Mouse (Mus musculus) gastrocnemius, postnatal 14 days (tissue): ENCODE results near the gene Calm3. TPM values are rescaled to one million over a fixed set of nuclear protein-coding genes. Genes with fewer than 3 reads are reported as not detected.

Experiments used
- DNase-seq: peaks from one replicate; pipeline ENCODE4 v3.0.0; 2021; ENCODE audit warnings: mixed read lengths
- intact Hi-C: fragments of 180-260 bp; cut with DNase I; formaldehyde crosslinking; loops from one replicate; pipeline ENCODE4 v1.15.1; 2025; ENCODE audit warnings: low total_unique reads
- total RNA-seq, 2 experiments: library from RNA; stranded (reverse); gene quantifications; 2 replicates each; pipeline ENCODE4 v1.2.3; 2021

Gene Calm3
- total RNA-seq, 2 experiments from 2014 or later: 247 to 276 TPM

GRCm38 (mm10) chr7:16944061-16944807 is 20.3 kb upstream of the Calm3 start, which contains the start of gene Pnmal2:
Gene Pnmal2, plus strand, starts transcription at chr7:16944682.
- peak; percentile 86 for DNase-seq
- intact Hi-C loops: no loop called here

- DNase-seq: no peak
- intact Hi-C loops: no loop called here
Observed at GRCm38 (mm10) chr7:16942861-16943260, 18.9 kb upstream of the Calm3 start.

DNA sequence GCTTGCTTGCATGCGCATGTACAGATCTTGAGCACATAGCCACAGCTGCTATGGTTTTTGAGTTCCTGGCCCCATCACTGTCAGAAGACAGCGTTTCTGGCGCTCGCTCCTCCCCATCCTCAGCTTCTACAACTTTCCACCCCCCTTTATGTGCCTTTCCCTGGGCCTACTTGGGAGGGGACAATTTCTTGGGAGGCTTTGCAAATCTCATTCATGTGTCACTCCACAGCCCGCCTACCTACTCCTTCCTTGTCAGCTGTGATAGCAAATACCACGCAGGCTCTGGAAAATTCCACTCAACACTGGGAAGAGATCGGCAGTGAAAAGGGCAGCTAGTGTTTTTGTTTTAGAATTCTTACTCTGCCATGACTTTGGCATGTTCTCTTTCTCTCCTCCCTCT is 16.4 kb upstream of the Calm3 start:
- intact Hi-C loops: no loop called here
- DNase-seq: no peak

- no peak for DNase-seq
- intact Hi-C loops: no loop called here
Observed at GRCm38 (mm10) chr7:16938117-16938791, 14.3 kb upstream of the Calm3 start.

DNA sequence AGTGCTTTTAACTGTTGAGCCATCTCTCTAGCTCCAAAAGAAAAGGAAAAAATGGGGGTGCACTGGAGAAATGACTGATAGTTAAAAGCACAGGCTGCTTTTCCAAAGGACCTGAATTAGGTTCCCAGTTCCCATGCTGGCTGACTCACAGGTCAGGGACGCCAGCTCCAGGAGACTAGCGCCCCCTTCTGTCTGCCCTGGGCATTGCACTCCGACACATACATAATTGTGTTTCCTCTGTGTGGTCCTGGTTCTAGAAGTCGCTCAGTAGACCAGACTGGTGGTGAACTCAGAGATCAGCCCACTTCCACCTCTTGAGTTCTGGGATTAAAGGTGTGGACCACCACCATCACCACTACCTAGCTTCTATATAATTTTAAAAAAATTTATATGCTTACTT is 13.4 kb upstream of the Calm3 start:
- intact Hi-C loops: no loop called here
- no peak for DNase-seq

DNA sequence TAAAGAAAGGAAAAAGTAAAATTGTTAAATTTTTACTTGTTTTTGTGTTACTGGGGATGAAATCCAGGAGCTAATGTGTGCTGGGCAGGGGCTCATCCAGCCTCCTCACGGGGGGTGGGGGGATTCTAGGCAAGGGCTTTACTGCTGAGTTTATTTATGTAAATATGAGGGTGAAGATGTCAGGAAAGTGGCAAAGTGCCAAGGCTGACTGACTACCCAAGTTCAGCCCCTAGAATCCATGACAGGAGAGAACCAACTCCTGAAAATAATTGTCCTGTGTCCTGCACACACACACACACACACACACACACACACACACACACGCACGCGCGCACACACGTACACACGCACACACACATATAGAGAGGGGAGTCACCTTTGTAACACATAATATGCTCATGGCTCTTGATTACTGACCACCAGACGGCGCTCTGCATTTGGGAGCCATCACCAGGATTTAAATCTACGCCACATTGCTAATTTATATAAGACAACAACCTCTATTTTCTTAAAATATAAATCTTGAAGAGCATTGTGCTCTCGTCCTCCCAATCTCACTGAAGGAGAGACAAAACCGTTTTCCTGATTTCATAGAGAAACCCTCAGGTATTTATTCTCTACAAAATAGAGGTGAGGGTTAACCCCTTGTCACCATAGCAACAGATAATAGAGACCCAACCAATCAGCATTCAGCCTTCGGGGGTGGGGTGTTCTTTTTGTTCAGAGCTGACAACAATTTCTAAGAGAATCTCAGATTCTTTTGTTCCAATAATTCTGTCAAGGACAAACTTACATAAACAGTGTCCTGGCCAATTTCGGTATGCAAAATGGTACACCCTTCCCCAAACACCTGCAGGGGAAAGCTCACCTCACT is 9.0 kb upstream of the Calm3 start:
- no peak for DNase-seq
- intact Hi-C loops: loop anchor here (2.0 to 5.0 kb wide), 2 partner anchors 119 to 132 kb away; no protein-coding TSS in a partner anchor

DNA sequence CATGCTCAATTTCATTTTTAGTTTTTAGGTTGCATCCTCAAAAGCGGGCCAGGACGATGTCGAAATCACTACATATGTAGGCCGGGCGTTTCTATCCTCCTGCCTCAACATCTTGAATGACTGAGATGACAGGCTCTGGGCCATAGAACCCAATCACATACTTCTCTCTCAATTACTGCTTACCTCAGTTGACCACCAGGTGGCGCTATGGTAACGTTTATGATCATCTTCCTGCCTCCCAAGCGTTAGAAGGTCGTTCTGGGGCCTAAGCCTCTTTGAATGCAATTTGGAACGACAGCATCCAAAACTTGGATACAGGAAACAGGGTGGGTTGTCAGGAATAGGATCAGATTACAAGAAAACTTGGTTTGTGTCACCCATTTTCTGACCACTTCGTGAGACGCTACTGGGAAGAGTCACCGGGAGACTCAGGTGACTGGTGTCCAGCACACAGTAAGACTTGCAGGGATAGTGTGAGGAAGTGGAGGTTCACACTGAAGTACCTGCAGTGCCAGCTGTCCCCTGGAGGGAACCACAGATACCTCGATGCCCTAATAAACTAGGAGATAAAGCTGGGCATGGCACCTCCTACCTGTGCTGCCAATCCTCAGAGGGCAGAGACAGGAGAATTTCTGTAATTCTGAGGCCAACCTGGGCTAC is 8.2 kb upstream of the Calm3 start:
- peak; percentile 78 for DNase-seq
- intact Hi-C loops: loop anchor here (2.0 to 5.0 kb wide), 3 partner anchors 69 to 133 kb away; no protein-coding TSS in a partner anchor

GRCm38 (mm10) chr7:16930850-16931249 is 6.9 kb upstream of the Calm3 start:
- intact Hi-C loops: loop anchor here (2.0 to 5.0 kb wide), 2 partner anchors 70 to 121 kb away; no protein-coding TSS in a partner anchor
- DNase-seq: no peak

DNA sequence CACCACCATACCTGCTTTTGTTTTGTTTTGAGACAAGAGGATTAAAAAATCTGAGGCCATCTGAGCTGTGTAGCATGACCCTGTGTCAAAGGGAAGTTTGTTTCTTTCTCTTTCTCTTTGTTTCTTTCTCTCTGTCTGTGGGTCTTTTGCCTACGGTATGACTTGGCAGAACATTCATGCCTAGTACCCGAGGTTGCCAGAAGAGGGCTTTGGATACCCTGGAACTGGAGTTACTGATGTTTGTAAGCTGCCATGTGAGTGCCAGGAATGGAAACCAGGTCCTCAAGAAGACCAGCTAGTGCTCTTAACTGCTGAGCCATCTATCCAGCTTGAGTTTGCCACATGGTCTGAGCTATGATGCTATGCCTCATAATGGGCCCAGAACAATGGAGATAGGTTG is 4.4 kb upstream of the Calm3 start:
- intact Hi-C loops: no loop called here
- DNase-seq: no peak

DNA sequence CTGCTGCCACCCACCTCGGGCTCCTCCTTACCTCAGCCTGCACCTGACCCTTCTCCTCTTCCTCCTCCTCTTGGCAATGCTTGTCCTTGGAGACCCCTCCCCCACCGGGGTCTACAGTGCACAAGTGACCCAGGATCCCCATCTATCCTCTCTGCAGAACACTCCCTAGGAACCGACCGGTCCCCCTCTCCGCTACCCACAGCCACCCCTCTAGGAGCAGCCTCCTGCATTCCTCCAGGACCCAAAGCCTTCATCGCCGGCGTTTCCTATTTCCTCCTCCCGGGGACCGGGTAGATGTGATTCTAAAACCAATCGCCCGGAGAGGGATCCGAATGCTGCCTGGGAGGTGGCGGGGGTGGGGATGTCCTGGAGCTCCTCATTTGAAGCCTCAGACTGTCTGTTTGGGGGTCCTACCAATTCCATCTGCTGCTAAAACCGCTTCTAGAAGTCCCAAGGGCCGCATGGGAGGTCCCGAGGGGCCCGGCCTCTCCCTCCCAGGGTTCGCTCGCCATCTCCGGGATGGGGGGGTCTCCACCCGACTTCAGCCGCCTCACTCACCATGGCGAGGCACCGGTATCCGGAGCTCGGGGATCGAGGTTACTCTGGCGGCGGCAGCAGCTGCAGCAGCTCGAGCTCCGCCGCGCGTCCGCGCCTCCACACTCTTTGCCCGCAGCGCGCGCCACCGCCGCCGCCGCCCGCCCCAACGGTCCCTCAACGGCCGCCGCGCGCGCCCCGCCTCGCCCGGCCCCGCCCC is 454 bp downstream of the Calm3 start:
- peak; percentile 30 for DNase-seq
- intact Hi-C loops: no loop called here

GRCm38 (mm10) chr7:16922360-16922973 is 1.4 kb downstream of the Calm3 start:
- intact Hi-C loops: no loop called here
- DNase-seq: no peak

- no peak for DNase-seq
Observed at GRCm38 (mm10) chr7:16921881-16922335, 2.0 kb downstream of the Calm3 start.

GRCm38 (mm10) chr7:16920818-16921791 is 2.8 kb downstream of the Calm3 start:
- intact Hi-C loops: no loop called here
- no peak for DNase-seq

More at GRCm38 (mm10) chr7:16921881-16922335, 2.0 kb downstream of the Calm3 start:
- intact Hi-C loops: no loop called here

DNA sequence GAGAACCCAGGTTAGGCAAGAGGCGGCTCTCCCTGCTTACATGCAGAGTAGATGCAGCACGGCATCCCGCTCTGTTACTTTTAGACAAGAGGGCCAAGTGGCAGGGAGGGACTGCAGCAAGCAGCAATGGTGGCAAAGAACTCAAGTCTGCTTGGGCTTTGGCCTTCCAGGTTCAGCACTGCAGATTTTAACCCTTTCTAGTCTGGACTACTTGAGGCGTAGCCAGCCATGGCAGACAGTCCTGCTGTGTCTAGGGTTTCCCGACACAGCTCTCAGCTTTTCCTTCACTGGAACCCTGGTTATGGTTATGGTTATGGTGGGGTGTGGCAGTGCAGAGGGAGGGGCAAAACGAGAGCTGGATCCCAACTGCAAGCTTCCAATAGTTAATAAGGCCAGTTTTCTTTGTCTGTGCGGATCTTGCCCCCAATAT is 3.7 kb downstream of the Calm3 start:
- intact Hi-C loops: no loop called here
- DNase-seq: no peak

DNA sequence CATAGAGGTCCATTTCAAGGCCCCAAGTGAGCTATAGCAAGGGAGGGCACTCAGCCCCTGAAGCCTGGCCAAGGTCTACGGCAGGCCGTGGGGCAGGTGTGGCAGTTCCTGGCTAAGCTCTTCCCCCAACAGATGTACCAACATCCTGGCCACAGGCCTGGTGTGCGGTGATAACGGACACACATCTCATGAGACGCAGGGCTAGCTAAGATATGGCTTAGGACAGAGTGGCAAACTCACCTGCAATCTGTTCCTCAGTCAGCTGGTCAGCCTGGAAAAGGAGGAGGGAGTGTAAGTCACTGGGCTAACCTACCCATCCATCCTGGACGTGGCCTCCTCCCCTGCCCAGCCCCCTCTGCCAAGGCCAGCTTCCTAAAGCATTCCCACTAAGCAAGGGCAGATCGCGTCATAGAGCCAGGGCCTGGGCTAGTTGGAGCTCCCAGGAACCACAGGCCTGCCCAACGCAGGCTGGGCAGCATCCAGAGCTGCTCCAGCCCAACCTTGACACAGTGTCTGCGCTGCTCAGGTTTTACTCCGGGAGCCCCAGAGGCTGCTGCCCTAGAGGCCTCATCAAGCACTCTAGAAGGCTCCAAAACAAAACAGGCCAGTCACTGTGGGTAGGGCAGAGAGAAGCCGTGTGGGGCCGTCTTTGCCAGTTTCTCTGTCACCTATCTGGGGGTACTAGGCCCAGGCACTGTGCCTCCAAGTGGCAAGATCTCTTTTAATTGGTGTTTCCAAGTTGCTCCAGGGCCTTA is 4.3 kb downstream of the Calm3 start:
- DNase-seq: no peak
- intact Hi-C loops: no loop called here

- intact Hi-C loops: no loop called here
- no peak for DNase-seq
Observed at GRCm38 (mm10) chr7:16918670-16919069, 5.2 kb downstream of the Calm3 start.
